ENCODE assay signal across 12 mouse cellular contexts in the genomic region with DNA sequence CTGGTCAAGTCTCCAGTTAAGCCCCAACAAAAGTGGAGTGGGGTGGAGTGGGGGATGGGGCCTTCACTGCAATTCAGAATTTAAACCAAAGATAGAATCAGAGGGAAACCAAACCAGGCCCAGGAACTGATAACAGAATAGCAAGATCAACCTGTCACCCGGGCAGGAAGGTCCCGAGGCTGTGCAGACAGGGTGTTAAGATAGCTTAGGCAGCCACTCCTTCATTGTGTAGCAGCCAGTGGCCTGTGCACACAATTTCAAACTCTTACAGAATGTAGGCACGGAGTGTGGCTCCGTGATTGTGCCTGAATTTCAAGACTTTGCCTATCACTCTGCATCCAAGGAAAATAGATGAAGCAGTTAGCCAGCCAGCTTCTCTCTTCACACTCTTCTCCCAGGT. TPM values are rescaled to one million over a fixed set of nuclear protein-coding genes. Genes with fewer than 3 reads are reported as not detected.
DNase-seq lines count a peak whose midpoint lies in the region; ATAC-seq and TF ChIP-seq lines count a peak whose summit lies in the region.
"Had no signal": no experiment of that assay in that cellular context is flagged by ENCODE, and none has a peak within 500 bp of the region (broad histone marks: within the 10 kb centered on the region; RNA-seq: fewer than 3 reads in every experiment).

No protein-coding gene starts in this region.

- H3K4me1 ChIP-seq in intestine, embryonic 14.5 days (replicated peaks; ENCODE audit: control insufficient read depth, insufficient read depth, low read length) = no peaks in the 10 kb centered on the region
- H3K4me1 ChIP-seq in intestine, postnatal 0 days (replicated peaks; ENCODE audit: control insufficient read depth, insufficient read depth, low read length) = no peaks in the 10 kb centered on the region
- no peaks in the 10 kb centered on the region for H3K4me1 ChIP-seq in testis, adult 2 months (ENCODE audit: control insufficient read depth, insufficient read depth, low read length)

- no peak for TF ChIP-seq CTCF in intestine, postnatal 0 days (IDR thresholded peaks at IDR 0.05; ENCODE audit: low read depth)
- TF ChIP-seq CTCF in testis, adult 2 months (IDR thresholded peaks at IDR 0.05; ENCODE audit: control insufficient read depth, insufficient read depth, insufficient replicate concordance, low read depth, low read length) = no peak

- H3K9ac ChIP-seq in intestine, embryonic 14.5 days (ENCODE audit: low read length) = no peak overlapping the region
- no peak overlapping the region for H3K9ac ChIP-seq in intestine, postnatal 0 days (ENCODE audit: low read depth, low read length)
- H3K9ac ChIP-seq: liver, embryonic 14.5 days had no signal

- peak overlapping the region; percentile 41 for H3K4me2 ChIP-seq in intestine, embryonic 14.5 days (ENCODE audit: low read length)
- H3K4me2 ChIP-seq in intestine, postnatal 0 days (replicated peaks; ENCODE audit: low read depth) = no peak overlapping the region

- ATAC-seq in intestine, embryonic 14.5 days (replicated peaks; ENCODE audit: low FRiP score, low TSS enrichment, low read depth) = no peak
- ATAC-seq in intestine, postnatal 0 days = no peak
- ATAC-seq: activated CD4-positive, CD25-positive, alpha-beta regulatory T cell, adult 4 months had no signal

- TF ChIP-seq POLR2A in testis, adult 2 months (IDR thresholded peaks at IDR 0.05; ENCODE audit: control insufficient read depth, low read depth, low read length) = no peak

- peak overlapping the region; percentile 29 for H3K4me3 ChIP-seq in intestine, embryonic 14.5 days (ENCODE audit: low read depth, low read length)
- no peak overlapping the region for H3K4me3 ChIP-seq in intestine, postnatal 0 days (ENCODE audit: low read depth, low read length)
- peak overlapping the region; percentile 24; the same call in 1 of the 2 replicates for H3K4me3 ChIP-seq in testis, adult 2 months (ENCODE audit: control insufficient read depth, low read depth, low read length)

- H3K27ac ChIP-seq in intestine, embryonic 14.5 days (ENCODE audit: low read depth) = no peak overlapping the region
- H3K27ac ChIP-seq in intestine, postnatal 0 days (ENCODE audit: low read depth, low read length) = no peak overlapping the region
- H3K27ac ChIP-seq in testis, adult 2 months (ENCODE audit: control insufficient read depth, insufficient read depth, low read depth, low read length) = no peak overlapping the region; the same call in 1 of the 2 replicates
- H3K27ac ChIP-seq: liver, embryonic 14.5 days had no signal

- H3K36me3 ChIP-seq in intestine, embryonic 14.5 days (ENCODE audit: control insufficient read depth, insufficient read depth, low read length) = no peaks in the 10 kb centered on the region
- H3K36me3 ChIP-seq in intestine, postnatal 0 days (ENCODE audit: control insufficient read depth, insufficient read depth) = no peaks in the 10 kb centered on the region
- H3K36me3 ChIP-seq in testis, adult 2 months (ENCODE audit: control insufficient read depth, insufficient read depth, low read length) = no peaks in the 10 kb centered on the region

- 0 out of 2 replicates have a peak, but pooled peaks cover 3% of the 10 kb centered on the region for H3K27me3 ChIP-seq in intestine, embryonic 14.5 days (replicated peaks; ENCODE audit: control insufficient read depth, insufficient read depth, low read length)
- no peaks in the 10 kb centered on the region for H3K27me3 ChIP-seq in intestine, postnatal 0 days (replicated peaks; ENCODE audit: control insufficient read depth, insufficient read depth, low read length)
- H3K27me3 ChIP-seq in testis, adult 2 months (ENCODE audit: control insufficient read depth, insufficient read depth, low read length) = no peaks in the 10 kb centered on the region

- no peaks in the 10 kb centered on the region for H3K9me3 ChIP-seq in intestine, embryonic 14.5 days (ENCODE audit: control insufficient read depth, low read length)
- no peaks in the 10 kb centered on the region for H3K9me3 ChIP-seq in intestine, postnatal 0 days (ENCODE audit: control insufficient read depth)

- peak; percentile 7 for DNase-seq in embryo, embryonic 11 days
- DNase-seq in embryo, embryonic 9.5 days (ENCODE audit: extremely low spot score) = no peak
- peak; percentile 51 for DNase-seq in intestine, embryonic 14.5 days (ENCODE audit: low spot score)
- no peak for DNase-seq in testis, postnatal 14 days (ENCODE audit: low spot score)
- no peak for DNase-seq in cerebellum, postnatal 4 days (ENCODE audit: low spot score in 2 of 2)
- no peak for DNase-seq in cerebellum, postnatal 36 days
- DNase-seq: cerebellum, postnatal 25 days; thymus, postnatal 14 days had no signal

- 18% methylated on average over 4 of the region's 4 CpGs for WGBS in intestine, embryonic 14.5 days
- WGBS in intestine, postnatal 0 days = 47% methylated on average over 4 of the region's 4 CpGs

RNA-seq across cellular contexts. Expression of a gene that starts 0.7 kb away (rescaled TPM):
- polyA plus RNA-seq in intestine, embryonic 14.5 days (2014; fragmentation: Nextera tagmentation; extraction: Ambion mirVana) = 53.5 and 59.5 TPM in 2 replicates
- polyA plus RNA-seq in intestine, postnatal 0 days (2015; fragmentation: Nextera tagmentation; extraction: Ambion mirVana) = 8.2 and 9.8 TPM in 2 replicates
- 4.6 and 7.1 TPM in 2 replicates for polyA plus RNA-seq in testis, adult 2 months (2012; rRNA removed)
- polyA plus RNA-seq: activated CD4-positive, CD25-positive, alpha-beta regulatory T cell, adult 4 months had no signal

Comparison
In these comparisons a context has a peak if more than half of its experiments do, and no peak if none do; other contexts are left out.
1. DNase-seq: peak in embryo, embryonic 11 days (single experiment) and intestine, embryonic 14.5 days (single experiment); none in embryo, embryonic 9.5 days (single experiment), testis, postnatal 14 days (single experiment), cerebellum, postnatal 4 days (0 of 2) and cerebellum, postnatal 36 days (0 of 2).